Mouse (Mus musculus) heart, adult 9 months (tissue): ENCODE results near the gene Erc2.
A peak's percentile ranks its signal among the peaks of the same experiment; 100 is the strongest.

Experiments used
- DNase-seq, 2 experiments: peaks; one replicate each; pipeline ENCODE4 v3.0.0; 2022; ENCODE audit warnings: low spot score in 2 of 2

Erc2 gene

DNA sequence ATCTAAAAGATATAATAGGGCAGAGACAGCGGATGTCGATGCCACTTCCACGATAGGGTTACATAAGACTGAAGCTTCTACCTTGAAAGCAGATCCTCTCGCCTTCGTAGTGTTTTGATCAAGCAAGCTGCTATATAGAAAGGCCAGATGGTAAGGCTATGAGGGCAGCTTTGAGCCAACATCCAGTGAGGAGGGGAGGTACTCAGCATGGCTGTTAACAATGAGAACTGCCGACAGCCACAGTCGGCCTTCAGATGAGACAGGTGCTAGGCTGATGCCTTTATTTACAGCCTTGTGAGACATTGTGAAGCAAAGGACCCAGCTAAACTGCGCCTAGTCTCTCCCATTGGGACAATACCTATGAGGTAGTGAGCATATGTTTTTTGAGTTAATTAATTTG is 156.3 kb downstream of the Erc2 start:
- no peak for DNase-seq

DNA sequence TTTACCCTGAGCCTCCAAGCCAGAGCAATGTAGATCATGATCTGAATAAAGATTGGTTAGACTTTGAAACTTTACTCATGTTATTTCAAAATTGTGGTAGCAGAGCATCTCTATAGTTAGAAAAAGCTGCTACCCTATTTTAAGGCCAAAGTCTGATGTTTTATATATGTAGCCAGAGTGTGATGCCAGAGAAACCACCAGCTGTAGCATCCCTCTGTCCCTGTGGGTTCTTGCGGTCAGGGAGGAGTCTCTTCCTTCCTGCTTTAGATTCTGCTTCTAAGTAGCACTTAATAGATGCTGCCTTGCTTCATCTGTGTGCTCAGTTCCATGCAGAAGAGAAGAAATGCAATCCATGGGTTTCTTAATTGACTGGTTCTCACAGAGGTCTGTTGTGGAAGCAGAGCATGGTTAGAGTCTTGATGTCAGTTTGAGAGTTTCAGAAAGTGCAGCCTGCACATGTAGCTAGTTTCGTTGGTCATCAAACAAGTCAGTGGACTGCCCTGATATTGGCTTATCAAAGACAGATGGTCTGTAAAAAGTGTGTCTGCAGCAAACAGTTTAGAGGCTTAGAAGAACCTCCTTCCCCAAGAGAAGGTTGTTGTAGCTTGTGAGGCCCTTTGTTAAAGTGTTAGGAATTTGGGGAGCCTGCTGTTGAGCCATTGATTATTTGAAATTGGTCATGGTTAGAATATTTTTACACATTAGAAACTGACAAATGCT is 156.9 kb downstream of the Erc2 start:
- DNase-seq: no peak

- DNase-seq: no peak
These were observed 159.0 kb downstream of the Erc2 start for GRCm38 (mm10) chr14:27781221-27781620.

GRCm38 (mm10) chr14:27784826-27785225 is 162.6 kb downstream of the Erc2 start:
- DNase-seq: no peak

- DNase-seq: no peak
These were observed 163.3 kb downstream of the Erc2 start for GRCm38 (mm10) chr14:27785562-27785961.

GRCm38 (mm10) chr14:27789066-27789898 is 167.1 kb downstream of the Erc2 start:
- no peak for DNase-seq

DNA sequence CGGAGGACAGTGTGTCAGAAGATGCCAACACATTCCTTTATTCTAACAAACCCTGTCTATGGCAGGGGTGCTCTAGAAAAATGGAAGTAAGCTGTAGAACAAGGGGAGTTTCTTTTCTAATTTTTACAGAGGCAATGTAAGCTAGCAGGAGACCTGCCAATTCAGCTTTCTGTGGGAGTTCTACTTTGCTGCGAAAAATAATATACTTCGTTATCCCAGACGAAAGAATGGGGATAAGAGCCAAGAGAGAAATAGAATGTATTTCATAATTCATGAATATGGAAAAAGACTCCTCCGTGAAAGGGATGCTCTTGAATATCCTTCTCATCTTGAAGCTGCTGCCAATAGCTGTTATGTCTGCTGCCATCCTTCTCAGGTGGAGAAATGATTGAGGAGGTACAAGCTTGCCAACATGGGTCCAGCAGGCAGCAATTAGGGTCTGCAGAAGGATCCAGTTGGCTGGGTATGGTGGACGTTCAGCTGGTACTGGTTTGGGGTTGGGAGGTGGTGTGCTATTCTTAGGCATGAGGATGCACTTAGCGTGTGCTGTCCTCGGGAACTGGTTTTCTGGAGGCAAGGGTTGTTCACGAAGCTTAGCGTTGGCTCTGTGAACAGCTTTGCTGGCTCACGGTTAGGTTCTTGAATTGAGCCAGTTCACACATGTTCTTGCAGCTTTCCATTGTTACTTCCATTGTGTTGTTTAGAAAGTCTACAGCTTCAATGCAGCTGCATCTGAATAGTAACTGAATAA is 176.1 kb downstream of the Erc2 start:
- DNase-seq: no peak

GRCm38 (mm10) chr14:27800766-27801165 is 178.5 kb downstream of the Erc2 start:
- DNase-seq: peak in 1 of 2 experiments; percentile 13

- no peak for DNase-seq
These were observed 181.7 kb downstream of the Erc2 start for GRCm38 (mm10) chr14:27803961-27804360.

DNA sequence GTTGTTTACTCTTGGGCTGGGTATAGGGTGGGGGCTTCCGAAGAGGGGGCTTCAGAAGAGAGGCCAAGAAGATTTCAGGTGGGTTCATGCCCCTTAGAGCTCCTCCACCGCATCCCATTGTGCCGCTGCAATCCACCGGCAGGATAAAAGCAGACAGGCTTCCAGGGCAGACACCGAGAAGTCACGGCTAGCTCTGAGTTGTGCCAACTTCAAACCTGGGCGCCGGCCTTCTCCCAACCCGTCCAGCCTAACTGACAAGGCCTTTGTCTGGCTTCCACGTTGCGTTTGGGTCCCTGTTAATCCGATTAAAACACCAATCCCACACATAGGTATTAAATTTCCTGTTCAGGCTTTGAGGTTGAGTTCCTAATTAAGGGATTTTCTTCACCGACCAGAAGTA is 182.8 kb downstream of the Erc2 start:
- no peak for DNase-seq

GRCm38 (mm10) chr14:27808080-27808479 is 185.9 kb downstream of the Erc2 start:
- peak in 1 of 2 experiments; percentile 26 for DNase-seq

DNA sequence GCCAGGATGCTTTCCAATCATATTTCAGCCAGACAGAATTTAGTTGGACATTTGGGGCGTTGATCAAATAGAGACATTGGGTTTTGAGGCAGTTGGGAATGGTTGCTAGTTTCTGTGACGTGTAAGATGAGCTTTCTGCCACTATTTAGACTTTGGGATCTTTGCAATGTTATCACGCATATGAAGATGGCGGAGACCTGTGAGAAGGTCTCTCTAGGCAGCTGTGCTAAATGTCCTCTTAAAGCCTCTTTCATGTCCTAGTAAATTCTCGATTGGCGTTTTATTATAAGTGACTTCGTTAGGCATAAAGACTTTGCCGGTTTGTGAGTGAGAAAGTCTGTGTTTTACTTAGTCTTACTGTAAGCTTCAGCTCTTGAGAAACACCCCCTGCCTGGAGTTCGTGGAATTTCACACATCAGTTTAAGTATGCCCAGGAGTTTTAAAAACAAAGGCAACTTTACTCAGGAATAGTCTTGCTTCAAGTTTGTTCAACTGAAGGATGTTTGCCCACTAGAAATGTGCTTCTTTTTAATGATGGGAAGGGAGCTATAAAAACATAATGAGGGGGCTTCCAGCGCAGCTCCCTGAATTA is 186.4 kb downstream of the Erc2 start:
- no peak for DNase-seq

- no peak for DNase-seq
These were observed 188.6 kb downstream of the Erc2 start for GRCm38 (mm10) chr14:27810790-27811189.

DNA sequence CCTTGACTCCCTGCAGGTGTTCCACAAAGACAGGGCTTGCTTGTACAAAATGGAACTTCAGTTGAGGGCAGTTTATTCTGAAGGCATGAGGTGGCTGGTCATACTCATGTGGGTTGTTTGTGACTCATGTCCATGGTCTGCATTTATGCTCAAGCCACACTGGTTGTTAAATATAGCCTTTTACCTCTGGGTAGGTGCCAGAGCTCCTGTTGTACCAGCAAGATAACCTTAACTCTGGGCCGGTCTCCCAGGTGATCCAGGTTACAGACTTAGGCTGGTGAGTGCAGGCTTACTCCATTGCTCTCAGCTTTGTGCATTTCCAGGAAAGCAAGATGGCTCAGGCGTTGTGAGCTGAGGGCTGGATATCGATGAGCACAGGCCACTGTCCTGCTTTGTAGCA is 189.4 kb downstream of the Erc2 start:
- DNase-seq: peak; percentile 5 to 14

- DNase-seq: no peak
These were observed 193.5 kb downstream of the Erc2 start for GRCm38 (mm10) chr14:27815739-27816138.

GRCm38 (mm10) chr14:27818986-27819385 is 196.8 kb downstream of the Erc2 start:
- DNase-seq: no peak

DNA sequence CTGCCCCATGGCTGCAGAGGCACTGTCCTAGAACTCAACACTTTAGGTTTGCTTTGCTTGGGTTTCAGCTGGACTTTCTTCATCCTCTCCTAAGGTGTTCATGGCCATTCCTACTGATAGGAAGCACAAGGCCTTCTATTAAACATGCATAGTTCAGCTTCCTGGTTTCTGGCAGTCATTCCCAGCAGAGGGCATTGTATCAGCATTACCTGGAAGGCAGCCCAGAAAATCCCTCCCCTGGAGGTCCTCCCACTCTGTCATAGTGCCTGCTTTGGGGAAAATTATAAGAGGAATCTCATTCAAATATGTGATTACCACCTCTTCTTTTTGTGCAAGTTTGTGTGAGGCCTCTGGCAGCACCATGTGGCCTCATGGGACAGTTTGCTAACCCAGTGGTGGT is 199.6 kb downstream of the Erc2 start:
- DNase-seq: no peak

- DNase-seq: no peak
These were observed 200.3 kb downstream of the Erc2 start for GRCm38 (mm10) chr14:27822566-27822965.

DNA sequence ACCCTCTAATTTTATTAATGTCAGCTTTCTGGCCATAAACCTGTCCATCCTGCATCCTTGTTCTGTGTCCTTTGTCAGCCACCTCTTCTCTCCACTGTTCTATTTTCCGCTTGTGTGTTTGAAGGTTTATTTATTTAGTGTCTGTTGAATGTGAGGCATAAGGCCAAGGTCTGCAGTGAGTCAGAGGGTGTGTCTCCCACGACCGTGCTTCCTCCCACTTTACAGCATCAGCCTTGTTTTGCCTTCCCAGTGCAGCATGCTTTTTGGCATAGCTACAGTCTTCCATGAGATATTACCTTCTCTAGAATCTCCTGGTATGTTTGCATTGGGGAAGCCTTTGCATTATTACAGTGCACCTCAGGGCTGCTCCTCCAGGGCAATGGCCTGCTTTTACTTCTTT is 200.8 kb downstream of the Erc2 start:
- DNase-seq: no peak

DNA sequence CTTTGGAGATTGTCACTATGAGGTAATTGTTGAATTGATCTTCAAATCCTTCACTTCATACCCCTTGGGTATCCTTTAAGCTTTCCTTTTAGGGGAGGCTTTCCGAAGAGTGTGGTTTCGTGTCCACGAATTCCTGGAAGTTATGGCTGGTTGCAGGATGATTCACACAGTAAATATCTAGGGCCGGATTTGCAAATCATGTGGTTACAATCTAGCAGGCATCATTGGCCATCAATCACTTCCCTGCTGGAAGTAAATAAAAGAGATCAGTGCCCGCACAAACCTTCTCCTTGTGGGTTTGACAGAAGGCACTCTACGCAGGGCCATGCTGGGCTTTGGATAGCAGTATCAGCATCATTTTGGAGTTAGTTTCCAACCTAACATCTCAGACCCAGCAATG is 201.7 kb downstream of the Erc2 start:
- no peak for DNase-seq

DNA sequence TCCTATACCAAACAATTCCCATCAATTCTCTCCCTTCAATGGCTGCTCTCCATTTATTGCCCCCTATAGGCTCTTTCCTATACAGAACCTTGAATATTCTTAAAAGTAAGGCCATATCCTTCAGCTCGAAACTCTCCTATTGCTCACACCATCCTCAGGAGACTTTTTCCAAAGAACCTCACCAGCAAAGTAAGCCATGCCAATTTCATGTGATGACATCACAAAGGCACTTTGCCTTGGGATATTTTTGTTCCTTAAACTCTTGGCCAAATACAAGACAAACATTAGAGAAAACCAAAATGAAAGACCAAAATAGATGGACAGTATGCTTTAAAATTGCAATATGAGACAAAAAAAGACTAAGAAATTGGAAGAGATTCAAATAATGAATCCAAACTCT is 204.6 kb downstream of the Erc2 start:
- no peak for DNase-seq

GRCm38 (mm10) chr14:27828089-27828488 is 205.9 kb downstream of the Erc2 start:
- DNase-seq: no peak
